Mouse (Mus musculus): ENCODE data around the gene Rnaseh2a. TPM values are rescaled to one million over a fixed set of nuclear protein-coding genes. Genes with fewer than 3 reads are reported as not detected.

Rnaseh2a gene
- total and polyA plus RNA-seq, 2 experiments from 2014 or later: 57.3 to 57.9 TPM

- H3K9me3 ChIP-seq (replicated peaks; ENCODE audit: control insufficient read depth, low read length): no peaks in the 10 kb centered on the region
- TF ChIP-seq CTCF (IDR thresholded peaks at IDR 0.05; ENCODE audit: low read depth) (no peak), EP300 (IDR thresholded peaks at IDR 0.05; ENCODE audit: low read depth) (no peak)
- H3K27me3 ChIP-seq (ENCODE audit: control insufficient read depth, insufficient read depth, low read length): peaks cover 55% of the 10 kb centered on the region
These were observed 41.7 kb upstream of the Rnaseh2a start for GRCm38 (mm10) chr8:85011242-85011641.

DNA sequence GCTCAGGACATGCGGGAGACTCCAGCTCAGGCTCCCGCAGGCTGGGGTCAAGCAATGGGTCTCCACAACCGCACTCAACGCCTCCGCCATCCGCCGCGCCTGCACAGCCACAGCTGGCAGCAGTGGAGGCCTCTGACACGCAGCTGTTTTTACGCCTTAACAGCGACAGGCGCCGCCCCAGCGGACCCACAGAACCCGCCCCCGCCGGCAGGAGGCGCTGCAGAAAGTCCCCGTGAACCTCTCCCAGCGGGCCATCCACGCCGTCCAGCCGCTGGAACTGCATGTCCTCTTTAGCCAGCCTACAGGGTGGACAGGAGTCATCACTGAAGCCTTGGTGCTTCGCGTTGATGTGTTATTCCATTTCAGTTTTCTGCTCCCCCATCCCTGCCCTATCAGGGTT, 38.1 kb upstream of the Rnaseh2a start:
- no peaks in the 10 kb centered on the region for H3K36me3 ChIP-seq (replicated peaks; ENCODE audit: control insufficient read depth, insufficient read depth, low read length)
- ATAC-seq (ENCODE audit: insufficient read depth, low read depth) (no peak), DNase-seq (ENCODE audit: low spot score) (no peak)
- no peak overlapping the region for H3K9ac ChIP-seq (replicated peaks; ENCODE audit: low read depth, low read length)
- peak; percentile 22; the same call in 1 of the 2 replicates for TF ChIP-seq CTCF (IDR thresholded peaks at IDR 0.05; ENCODE audit: low read depth)
- TF ChIP-seq EP300 (IDR thresholded peaks at IDR 0.05; ENCODE audit: low read depth): no peak
- WGBS: 15% methylated on average over 25 of the region's 25 CpGs
- H3K4me1 ChIP-seq (ENCODE audit: control insufficient read depth, insufficient read depth): no peaks in the 10 kb centered on the region
- H3K4me2 ChIP-seq (ENCODE audit: low read depth, low read length): no peak overlapping the region
- H3K27me3 ChIP-seq (ENCODE audit: control insufficient read depth, insufficient read depth, low read length): peaks cover 35% of the 10 kb centered on the region
- no peaks in the 10 kb centered on the region for H3K9me3 ChIP-seq (replicated peaks; ENCODE audit: control insufficient read depth, low read length)
- H3K27ac ChIP-seq (ENCODE audit: low read depth): no peak overlapping the region
- H3K4me3 ChIP-seq (ENCODE audit: low read depth, low read length): no peak overlapping the region

More at GRCm38 (mm10) chr8:85011242-85011641, 41.7 kb upstream of the Rnaseh2a start:
- no peak overlapping the region for H3K4me3 ChIP-seq (ENCODE audit: low read depth, low read length)
- ATAC-seq (ENCODE audit: insufficient read depth, low read depth) (no peak), DNase-seq (ENCODE audit: low spot score) (no peak)
- H3K4me2 ChIP-seq (ENCODE audit: low read depth, low read length): no peak overlapping the region
- no peak overlapping the region for H3K27ac ChIP-seq (ENCODE audit: low read depth)
- no peaks in the 10 kb centered on the region for H3K36me3 ChIP-seq (replicated peaks; ENCODE audit: control insufficient read depth, insufficient read depth, low read length)
- 15% methylated on average over 28 of the region's 28 CpGs for WGBS
- no peak overlapping the region for H3K9ac ChIP-seq (replicated peaks; ENCODE audit: low read depth, low read length)
- no peaks in the 10 kb centered on the region for H3K4me1 ChIP-seq (ENCODE audit: control insufficient read depth, insufficient read depth)

- H3K9me3 ChIP-seq (replicated peaks; ENCODE audit: control insufficient read depth, low read length): no peaks in the 10 kb centered on the region
- no peaks in the 10 kb centered on the region for H3K36me3 ChIP-seq (replicated peaks; ENCODE audit: control insufficient read depth, insufficient read depth, low read length)
- H3K4me3 ChIP-seq (ENCODE audit: low read depth, low read length): no peak overlapping the region
- 0 out of 2 replicates have a peak, but pooled peaks cover 2% of the 10 kb centered on the region for H3K4me1 ChIP-seq (ENCODE audit: control insufficient read depth, insufficient read depth)
- no peak for TF ChIP-seq EP300 (IDR thresholded peaks at IDR 0.05; ENCODE audit: low read depth)
- peak; percentile 90 for TF ChIP-seq CTCF (IDR thresholded peaks at IDR 0.05; ENCODE audit: low read depth)
- H3K4me2 ChIP-seq (ENCODE audit: low read depth, low read length): peak overlapping the region; percentile 20; the same call in 1 of the 2 replicates
- DNase-seq (ENCODE audit: low spot score): peak; percentile 85
- no peak overlapping the region for H3K27ac ChIP-seq (ENCODE audit: low read depth)
- H3K27me3 ChIP-seq (ENCODE audit: control insufficient read depth, insufficient read depth, low read length): peaks cover 16% of the 10 kb centered on the region; the same call in 1 of the 2 replicates
- H3K9ac ChIP-seq (replicated peaks; ENCODE audit: low read depth, low read length): no peak overlapping the region
- peak; percentile 79 for ATAC-seq (ENCODE audit: insufficient read depth, low read depth)
- 6% methylated on average over 19 of the region's 19 CpGs for WGBS
These were observed 28.2 kb upstream of the Rnaseh2a start for GRCm38 (mm10) chr8:84997649-84998295.

- Histone ChIP-seq H3K36me3 (replicated peaks; ENCODE audit: control insufficient read depth, insufficient read depth, low read length) (no peaks in the 10 kb centered on the region), H3K4me1 (ENCODE audit: control insufficient read depth, insufficient read depth) (0 out of 2 replicates have a peak, but pooled peaks cover 2% of the 10 kb centered on the region), H3K9ac (replicated peaks; ENCODE audit: low read depth, low read length) (no peak overlapping the region), H3K9me3 (replicated peaks; ENCODE audit: control insufficient read depth, low read length) (no peaks in the 10 kb centered on the region), H3K27me3 (ENCODE audit: control insufficient read depth, insufficient read depth, low read length) (peaks cover 16% of the 10 kb centered on the region; the same call in 1 of the 2 replicates), H3K27ac (ENCODE audit: low read depth) (no peak overlapping the region), H3K4me2 (ENCODE audit: low read depth, low read length) (no peak overlapping the region), H3K4me3 (ENCODE audit: low read depth, low read length) (no peak overlapping the region)
- DNase-seq (ENCODE audit: low spot score) (no peak), ATAC-seq (ENCODE audit: insufficient read depth, low read depth) (no peak)
- TF ChIP-seq CTCF (IDR thresholded peaks at IDR 0.05; ENCODE audit: low read depth): no peak
- TF ChIP-seq EP300 (IDR thresholded peaks at IDR 0.05; ENCODE audit: low read depth): no peak
- WGBS: 78% methylated on average over 5 of the region's 5 CpGs
These were observed 27.4 kb upstream of the Rnaseh2a start for GRCm38 (mm10) chr8:84996978-84997377.

DNA sequence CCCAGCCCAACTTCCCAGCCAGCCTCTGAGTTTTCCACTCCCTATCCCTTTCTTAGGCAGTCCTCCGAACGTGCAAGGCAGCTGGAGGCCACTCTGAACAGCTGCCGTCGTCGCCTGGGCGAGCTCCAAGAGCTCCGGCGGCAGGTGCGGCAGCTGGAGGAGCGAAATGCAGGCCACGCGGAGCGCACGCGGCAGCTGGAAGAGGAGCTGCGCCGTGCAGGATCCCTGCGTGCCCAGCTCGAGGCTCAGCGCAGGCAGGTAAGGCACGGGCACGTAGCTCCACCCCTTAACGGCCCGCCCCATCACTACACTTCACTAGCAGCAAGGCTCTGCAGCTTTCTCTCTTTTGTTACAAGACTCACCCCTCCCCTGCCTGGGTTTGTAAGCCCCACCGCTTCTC, 26.1 kb upstream of the Rnaseh2a start:
- WGBS: 27% methylated on average over 25 of the region's 25 CpGs
- DNase-seq (ENCODE audit: low spot score): no peak
- no peak for ATAC-seq (ENCODE audit: insufficient read depth, low read depth)

More for the DNA sequence above, 26.1 kb upstream of the Rnaseh2a start:
- no peak overlapping the region for H3K4me3 ChIP-seq (ENCODE audit: low read depth, low read length)
- H3K9ac ChIP-seq (replicated peaks; ENCODE audit: low read depth, low read length): no peak overlapping the region
- H3K27ac ChIP-seq (ENCODE audit: low read depth): no peak overlapping the region
- H3K36me3 ChIP-seq (replicated peaks; ENCODE audit: control insufficient read depth, insufficient read depth, low read length): no peaks in the 10 kb centered on the region
- 0 out of 2 replicates have a peak, but pooled peaks cover 8% of the 10 kb centered on the region for H3K4me1 ChIP-seq (ENCODE audit: control insufficient read depth, insufficient read depth)
- TF ChIP-seq EP300 (IDR thresholded peaks at IDR 0.05; ENCODE audit: low read depth): no peak
- no peak overlapping the region for H3K4me2 ChIP-seq (ENCODE audit: low read depth, low read length)
- peaks cover 16% of the 10 kb centered on the region; the same call in 1 of the 2 replicates for H3K27me3 ChIP-seq (ENCODE audit: control insufficient read depth, insufficient read depth, low read length)
- H3K9me3 ChIP-seq (replicated peaks; ENCODE audit: control insufficient read depth, low read length): no peaks in the 10 kb centered on the region

Data from heart, postnatal 0 days (tissue).